In genomic region chr1:168487492-168487891, GRCm38 (mm10) we compare ENCODE assay signal across 31 mouse cellular contexts.
"Had no signal": no experiment of that assay in that cellular context is flagged by ENCODE, and none has a peak within 500 bp of the region (broad histone marks: within the 10 kb centered on the region; RNA-seq: fewer than 3 reads in every experiment).

No protein-coding gene starts in this region.

- H3K9me3 ChIP-seq: limb, embryonic 10.5 days; limb, embryonic 12.5 days; limb, embryonic 13.5 days; limb, embryonic 15.5 days; liver, embryonic 12.5 days; liver, embryonic 13.5 days; liver, embryonic 15.5 days; lung, embryonic 15.5 days; megakaryocyte, embryonic 14.5 days; midbrain, embryonic 10.5 days; midbrain, embryonic 12.5 days; midbrain, embryonic 13.5 days; midbrain, embryonic 15.5 days had no signal

- H3K4me3 ChIP-seq: left cerebral cortex, adult 2 months; limb, embryonic 10.5 days; limb, embryonic 12.5 days; limb, embryonic 13.5 days; limb, embryonic 15.5 days; liver, embryonic 12.5 days; liver, embryonic 13.5 days; liver, embryonic 15.5 days; lung, embryonic 15.5 days; megakaryocyte, embryonic 14.5 days; midbrain, embryonic 10.5 days; midbrain, embryonic 12.5 days; midbrain, embryonic 13.5 days; midbrain, embryonic 15.5 days; myocyte had no signal

- DNase-seq: left cerebral cortex, postnatal 4 days; liver; liver, embryonic 13.5 days; liver, postnatal 0 days; lung, adult 18-20 months; lung, embryonic 14.5 days; lung, postnatal 10 days; lung, postnatal 14 days; lung, postnatal 36 days; lung, postnatal 4 days; midbrain, embryonic 14.5 days had no signal

- H3K4me1 ChIP-seq: limb, embryonic 12.5 days; limb, embryonic 13.5 days; limb, embryonic 15.5 days; liver, embryonic 12.5 days; liver, embryonic 13.5 days; liver, embryonic 15.5 days; lung, embryonic 15.5 days; megakaryocyte, embryonic 14.5 days; midbrain, embryonic 10.5 days; midbrain, embryonic 12.5 days; midbrain, embryonic 13.5 days; midbrain, embryonic 15.5 days had no signal

- H3K36me3 ChIP-seq: limb, embryonic 10.5 days; limb, embryonic 12.5 days; limb, embryonic 13.5 days; limb, embryonic 15.5 days; liver, embryonic 12.5 days; liver, embryonic 13.5 days; liver, embryonic 15.5 days; lung, embryonic 15.5 days; midbrain, embryonic 10.5 days; midbrain, embryonic 12.5 days; midbrain, embryonic 13.5 days; midbrain, embryonic 15.5 days had no signal

- H3K9ac ChIP-seq: limb, embryonic 12.5 days; limb, embryonic 13.5 days; limb, embryonic 15.5 days; liver, embryonic 12.5 days; liver, embryonic 13.5 days; liver, embryonic 14.5 days; liver, embryonic 15.5 days; liver, postnatal 0 days; lung, embryonic 14.5 days; lung, embryonic 15.5 days; midbrain, embryonic 12.5 days; midbrain, embryonic 13.5 days; midbrain, embryonic 15.5 days had no signal

- H3K27me3 ChIP-seq: limb, embryonic 12.5 days; limb, embryonic 13.5 days; limb, embryonic 15.5 days; liver, embryonic 12.5 days; liver, embryonic 13.5 days; liver, embryonic 15.5 days; lung, embryonic 15.5 days; midbrain, embryonic 15.5 days had no signal

- H3K4me2 ChIP-seq: limb, embryonic 12.5 days; limb, embryonic 13.5 days; limb, embryonic 15.5 days; liver, embryonic 11.5 days; liver, embryonic 12.5 days; liver, embryonic 13.5 days; liver, embryonic 15.5 days; lung, embryonic 14.5 days; lung, embryonic 15.5 days; midbrain, embryonic 11.5 days; midbrain, embryonic 12.5 days; midbrain, embryonic 13.5 days; midbrain, embryonic 15.5 days had no signal

- H3K27ac ChIP-seq: left cerebral cortex, adult 2 months; limb, embryonic 10.5 days; limb, embryonic 12.5 days; limb, embryonic 13.5 days; limb, embryonic 15.5 days; liver, embryonic 12.5 days; liver, embryonic 13.5 days; liver, embryonic 14.5 days; liver, embryonic 15.5 days; lung, embryonic 15.5 days; macrophage; midbrain, embryonic 10.5 days; midbrain, embryonic 12.5 days; midbrain, embryonic 13.5 days; midbrain, embryonic 15.5 days had no signal

- ATAC-seq: liver, embryonic 12.5 days; liver, postnatal 0 days; lung, postnatal 0 days; midbrain, embryonic 13.5 days; midbrain, embryonic 15.5 days; midbrain, embryonic 16.5 days had no signal
